Mouse (Mus musculus) spleen, adult 12 weeks (tissue): ENCODE measurements around the gene Crhr1.
"Not testable (repeated sequence)": the region's sequence is repeated elsewhere in the genome, so short reads cannot be mapped to it uniquely, and the experiment has no call there.

Experiments used
- DNase-seq: peaks from one replicate; pipeline ENCODE4 v3.0.0; 2022; ENCODE audit warnings: low spot score

Crhr1 gene

GRCm38 (mm10) chr11:104195382-104195781 lies 62.7 kb downstream of the Crhr1 start:
- no peak for DNase-seq

GRCm38 (mm10) chr11:104195791-104196190 lies 63.1 kb downstream of the Crhr1 start:
- peak; percentile 52 for DNase-seq

GRCm38 (mm10) chr11:104197861-104198260 lies 65.2 kb downstream of the Crhr1 start:
- DNase-seq, result no peak

- DNase-seq, result no peak
Measured at GRCm38 (mm10) chr11:104203271-104203670, 70.6 kb downstream of the Crhr1 start.

- DNase-seq, result no peak
Measured at GRCm38 (mm10) chr11:104206573-104206972, 73.9 kb downstream of the Crhr1 start.

- DNase-seq, result no peak
Measured at GRCm38 (mm10) chr11:104209041-104209440, 76.4 kb downstream of the Crhr1 start.

- no peak for DNase-seq
Measured at GRCm38 (mm10) chr11:104211251-104211650, 78.6 kb downstream of the Crhr1 start.

GRCm38 (mm10) chr11:104214128-104214527 lies 81.5 kb downstream of the Crhr1 start:
- not testable (repeated sequence) for DNase-seq

- DNase-seq, result no peak
Measured at GRCm38 (mm10) chr11:104218075-104218474, 85.4 kb downstream of the Crhr1 start.

GRCm38 (mm10) chr11:104220291-104220690 lies 87.6 kb downstream of the Crhr1 start:
- DNase-seq, result no peak

GRCm38 (mm10) chr11:104221751-104222150 lies 89.1 kb downstream of the Crhr1 start:
- DNase-seq, result no peak

- DNase-seq, result no peak
Measured at GRCm38 (mm10) chr11:104223301-104223700, 90.6 kb downstream of the Crhr1 start.
